Mouse (Mus musculus) midbrain, embryonic 11.5 days (tissue): Measurements from ENCODE around the gene Dqx1. TPM values are rescaled to one million over a fixed set of nuclear protein-coding genes. Genes with fewer than 3 reads are reported as not detected.

Experiments
- ATAC-seq: fragments of 200-750 bp; cut with Nextera tagmentation; 2 replicates; pipeline ENCODE4 v1.8.0; 2017; ENCODE audit warnings: moderate TSS enrichment, moderate library complexity; ENCODE audit not compliant: low FRiP score
- DNase-seq: peaks from one replicate; pipeline ENCODE4 v3.0.0; 2015; ENCODE audit warnings: low spot score; ENCODE audit errors: missing footprints
- H3K27ac ChIP-seq: fragments of 300-500 bp; sonication (generic); 2 replicates; pipeline ENCODE4 v1.5.1; 2014; ENCODE audit warnings: low read depth, low read length
- H3K27me3 ChIP-seq: fragments of 300-500 bp; sonication (generic); 2 replicates; pipeline ENCODE4 v1.6.1; 2014; ENCODE audit warnings: mild to moderate bottlenecking, low read length, moderate library complexity, mixed read lengths; ENCODE audit not compliant: control insufficient read depth, insufficient read depth
- H3K36me3 ChIP-seq: fragments of 300-500 bp; sonication (generic); 2 replicates; pipeline ENCODE4 v1.6.1; 2014; ENCODE audit warnings: mild to moderate bottlenecking, low read length, moderate library complexity, mixed read lengths; ENCODE audit not compliant: control insufficient read depth, insufficient read depth
- H3K4me1 ChIP-seq: fragments of 300-500 bp; sonication (generic); 2 replicates; pipeline ENCODE4 v1.6.1; 2014; ENCODE audit warnings: low read length; ENCODE audit not compliant: control insufficient read depth, insufficient read depth
- H3K4me2 ChIP-seq: fragments of 300-500 bp; sonication (generic); 2 replicates; pipeline ENCODE4 v1.6.1; 2014; ENCODE audit warnings: mild to moderate bottlenecking, moderate library complexity
- H3K4me3 ChIP-seq: fragments of 300-500 bp; sonication (generic); 2 replicates; pipeline ENCODE4 v1.5.1; 2014; ENCODE audit warnings: low read depth, low read length
- H3K9ac ChIP-seq: fragments of 300-500 bp; sonication (generic); 2 replicates; pipeline ENCODE4 v1.6.1; 2014; ENCODE audit warnings: low read length
- H3K9me3 ChIP-seq: fragments of 300-500 bp; sonication (generic); 2 replicates; pipeline ENCODE4 v1.6.1; 2016; ENCODE audit warnings: low read length; ENCODE audit not compliant: control insufficient read depth
- WGBS: fragments of 180-500 bp; shearing (Covaris S2); extraction: QIAGEN DNeasy Blood & Tissue Kit; methylation state at CpG from one replicate; pipeline ENCODE4 v1.1.7; 2014; 5-methylcytosine and 5-hydroxymethylcytosine counted together
- polyA plus RNA-seq: library from polyadenylated mRNA; unstranded; fragments of >200 nt; fragmentation: Nextera tagmentation; extraction: Ambion mirVana; gene quantifications from 2 replicates; pipeline ENCODE4 v1.2.1, GENCODE M21; 2014

Dqx1 gene
- polyA plus RNA-seq, 1 experiment from 2014 or later: 0.68 TPM

DNA sequence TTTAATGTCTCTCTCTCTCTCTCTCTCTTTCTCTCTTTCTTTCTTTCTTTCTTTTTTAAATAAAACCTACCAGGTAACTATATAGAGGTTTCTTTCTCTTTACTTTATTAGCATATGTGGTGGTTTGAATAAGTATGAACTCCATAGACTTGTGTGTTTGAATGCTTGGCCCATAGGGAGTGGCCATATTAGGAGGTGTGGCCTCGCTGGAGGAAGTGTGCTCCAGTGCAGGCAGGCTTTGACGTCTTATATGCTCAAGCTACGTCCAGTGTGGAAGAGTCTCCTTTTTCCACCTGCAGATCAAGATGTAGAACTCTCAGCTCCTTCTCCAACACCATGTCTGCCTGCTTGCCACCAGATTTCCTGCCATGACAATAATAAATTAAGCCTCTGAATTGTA, 38.6 kb upstream of the Dqx1 start:
- H3K9me3 ChIP-seq: no peaks in the 10 kb centered on the region
- no peaks in the 10 kb centered on the region for H3K4me1 ChIP-seq
- H3K27me3 ChIP-seq: no peaks in the 10 kb centered on the region
- WGBS: 71% methylated on average over 3 of the region's 3 CpGs
- peak; percentile 62 for DNase-seq
- no peaks in the 10 kb centered on the region for H3K36me3 ChIP-seq
- ATAC-seq: no peak
- no peak overlapping the region for H3K4me3 ChIP-seq
- no peak overlapping the region for H3K4me2 ChIP-seq
- H3K9ac ChIP-seq: no peak overlapping the region
- H3K27ac ChIP-seq: no peak overlapping the region

GRCm38 (mm10) chr6:83020121-83020520, 37.5 kb upstream of the Dqx1 start:
- H3K4me3 ChIP-seq: no peak overlapping the region
- WGBS: 93% methylated on average over 6 of the region's 6 CpGs
- H3K4me2 ChIP-seq: no peak overlapping the region
- H3K9ac ChIP-seq: no peak overlapping the region
- H3K27ac ChIP-seq: no peak overlapping the region
- no peaks in the 10 kb centered on the region for H3K9me3 ChIP-seq
- no peaks in the 10 kb centered on the region for H3K36me3 ChIP-seq
- DNase-seq (no peak), ATAC-seq (no peak)
- no peaks in the 10 kb centered on the region for H3K27me3 ChIP-seq
- H3K4me1 ChIP-seq: no peaks in the 10 kb centered on the region

DNA sequence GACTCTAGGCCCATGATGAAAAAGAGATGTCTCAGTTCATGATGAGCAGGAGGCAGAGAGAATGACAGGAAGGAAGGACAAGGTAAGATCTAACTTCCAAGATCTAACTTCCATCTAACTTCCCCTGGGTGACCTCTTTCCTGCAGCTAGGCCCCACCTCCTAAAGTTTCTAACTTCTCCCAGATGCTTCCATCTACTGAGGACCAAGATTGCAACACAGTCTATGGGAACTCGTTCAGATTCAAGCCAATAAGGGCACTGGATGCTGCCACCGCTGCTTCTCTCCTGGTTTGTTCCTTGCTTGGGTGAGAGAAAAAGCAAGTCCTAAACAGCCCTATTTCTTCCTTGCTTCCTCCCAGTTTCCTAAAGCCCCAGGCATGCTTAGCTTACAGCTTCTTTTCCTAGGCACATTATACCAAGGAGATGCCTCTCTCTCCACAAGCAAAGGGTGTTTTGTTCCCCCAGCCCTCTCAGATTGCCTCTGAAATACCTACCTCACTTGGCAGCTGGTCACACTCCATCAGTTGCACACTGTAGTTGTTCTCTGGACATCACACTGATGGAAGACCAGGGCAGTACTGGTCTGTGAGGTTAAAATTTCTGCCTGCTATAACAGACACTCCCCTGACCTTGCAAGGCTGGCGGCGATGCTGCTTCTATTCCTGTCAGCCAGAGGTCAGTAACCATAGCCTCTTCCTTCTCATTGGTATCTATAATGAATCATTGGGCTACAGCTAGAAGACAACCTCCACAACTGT, 36.6 kb upstream of the Dqx1 start:
- Histone ChIP-seq H3K9me3 (no peaks in the 10 kb centered on the region), H3K27ac (no peak overlapping the region), H3K4me3 (no peak overlapping the region), H3K27me3 (no peaks in the 10 kb centered on the region), H3K4me2 (no peak overlapping the region), H3K9ac (no peak overlapping the region), H3K36me3 (no peaks in the 10 kb centered on the region), H3K4me1 (no peaks in the 10 kb centered on the region)
- DNase-seq (no peak), ATAC-seq (no peak)
- WGBS: 83% methylated on average over 4 of the region's 4 CpGs

- Histone ChIP-seq H3K36me3 (no peaks in the 10 kb centered on the region), H3K4me2 (no peak overlapping the region), H3K4me1 (no peaks in the 10 kb centered on the region), H3K9ac (no peak overlapping the region), H3K27ac (no peak overlapping the region), H3K4me3 (no peak overlapping the region), H3K27me3 (no peaks in the 10 kb centered on the region), H3K9me3 (no peaks in the 10 kb centered on the region)
- no peak for ATAC-seq
- DNase-seq: no peak
- 84% methylated on average over 9 of the region's 9 CpGs for WGBS
Measured at GRCm38 (mm10) chr6:83023008-83023407, 34.6 kb upstream of the Dqx1 start.

DNA sequence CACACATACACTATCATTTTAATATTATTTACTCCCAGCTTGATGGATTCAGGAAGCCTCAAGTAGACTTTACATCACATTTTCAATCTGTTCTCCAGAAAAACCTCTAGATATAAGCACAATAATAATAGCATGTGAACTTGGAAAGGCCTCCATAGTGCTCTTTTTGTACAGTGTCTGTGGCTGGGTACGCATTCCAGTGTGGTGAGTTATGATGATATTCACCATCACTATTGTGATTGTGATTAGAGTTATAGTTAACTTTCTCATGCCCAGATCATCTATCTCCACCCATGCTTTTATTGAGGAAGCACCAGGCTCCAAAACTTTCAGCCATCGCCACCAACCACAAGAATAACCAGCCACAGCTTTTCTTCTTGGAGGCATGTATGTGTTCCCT, 33.9 kb upstream of the Dqx1 start:
- Histone ChIP-seq H3K9me3 (no peaks in the 10 kb centered on the region), H3K4me2 (no peak overlapping the region), H3K27me3 (no peaks in the 10 kb centered on the region), H3K4me1 (no peaks in the 10 kb centered on the region), H3K36me3 (no peaks in the 10 kb centered on the region), H3K9ac (no peak overlapping the region), H3K4me3 (no peak overlapping the region), H3K27ac (no peak overlapping the region)
- WGBS: 97% methylated on average over 2 of the region's 2 CpGs
- ATAC-seq: no peak
- no peak for DNase-seq

GRCm38 (mm10) chr6:83024421-83024820, 33.2 kb upstream of the Dqx1 start:
- Histone ChIP-seq H3K4me2 (no peak overlapping the region), H3K4me1 (no peaks in the 10 kb centered on the region), H3K4me3 (no peak overlapping the region), H3K9ac (no peak overlapping the region), H3K9me3 (no peaks in the 10 kb centered on the region), H3K27ac (no peak overlapping the region), H3K27me3 (no peaks in the 10 kb centered on the region), H3K36me3 (no peaks in the 10 kb centered on the region)
- no peak for DNase-seq
- 74% methylated on average over 4 of the region's 4 CpGs for WGBS
- ATAC-seq: no peak

GRCm38 (mm10) chr6:83025221-83025620, 32.4 kb upstream of the Dqx1 start:
- Histone ChIP-seq H3K4me1 (no peaks in the 10 kb centered on the region), H3K4me2 (no peak overlapping the region), H3K4me3 (no peak overlapping the region), H3K9me3 (no peaks in the 10 kb centered on the region), H3K9ac (no peak overlapping the region), H3K27me3 (peaks cover 7% of the 10 kb centered on the region), H3K27ac (no peak overlapping the region), H3K36me3 (no peaks in the 10 kb centered on the region)
- whole genome bisulfite sequencing: 80% methylated on average over 4 of the region's 4 CpGs
- ATAC-seq (no peak), DNase-seq (no peak)

GRCm38 (mm10) chr6:83027293-83027692, 30.4 kb upstream of the Dqx1 start:
- H3K4me3 ChIP-seq: no peak overlapping the region
- H3K9ac ChIP-seq: no peak overlapping the region
- H3K36me3 ChIP-seq: no peaks in the 10 kb centered on the region
- DNase-seq (no peak), ATAC-seq (no peak)
- no peak overlapping the region for H3K4me2 ChIP-seq
- peaks cover 3% of the 10 kb centered on the region for H3K4me1 ChIP-seq
- no peak overlapping the region for H3K27ac ChIP-seq
- WGBS: 61% methylated on average over 8 of the region's 8 CpGs
- H3K27me3 ChIP-seq: peaks cover 26% of the 10 kb centered on the region
- no peaks in the 10 kb centered on the region for H3K9me3 ChIP-seq

GRCm38 (mm10) chr6:83027706-83028105, 29.9 kb upstream of the Dqx1 start:
- Histone ChIP-seq H3K4me3 (no peak overlapping the region), H3K9me3 (no peaks in the 10 kb centered on the region), H3K4me2 (no peak overlapping the region), H3K36me3 (no peaks in the 10 kb centered on the region), H3K4me1 (peaks cover 7% of the 10 kb centered on the region), H3K27me3 (peaks cover 30% of the 10 kb centered on the region), H3K9ac (no peak overlapping the region), H3K27ac (no peak overlapping the region)
- DNase-seq: no peak
- no peak for ATAC-seq
- WGBS: 68% methylated on average over 7 of the region's 9 CpGs
